Mouse (Mus musculus) CD4-positive naive resting alpha-beta T cell, adult 57 days (primary cell): ENCODE results near the gene Stk25. TPM values are rescaled to one million over a fixed set of nuclear protein-coding genes. Genes with fewer than 3 reads are reported as not detected.

Experiments used
- total RNA-seq: library from RNA; stranded (reverse); gene quantifications from one replicate; pipeline ENCODE4 v1.2.4, GENCODE M21; 2023

Stk25 gene
- total RNA-seq = 113 TPM

DNA sequence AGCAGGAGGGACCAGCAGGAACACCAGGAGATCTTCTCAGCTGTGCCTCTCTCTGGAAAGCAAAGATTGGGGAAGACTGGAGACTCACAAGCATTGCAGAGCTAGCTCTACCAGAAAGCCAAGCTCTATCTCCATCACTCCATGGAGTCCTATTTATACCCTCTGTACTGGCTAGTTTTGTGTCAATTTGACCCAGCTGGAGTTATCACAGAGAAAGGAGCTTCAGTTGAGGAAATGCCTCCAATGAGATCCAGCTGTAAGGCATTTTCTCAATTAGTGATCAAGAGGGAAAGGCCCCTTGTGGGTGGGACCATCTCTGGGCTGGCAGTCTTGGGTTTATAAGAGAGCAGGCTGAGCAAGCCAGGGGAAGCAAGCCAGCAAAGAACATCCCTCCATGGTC is at the start of gene Stk25:
Stk25 (minus strand) TSS at position 101 of the 400 bp plus-strand sequence.

GRCm38 (mm10) chr1:93685401-93686244 is 27.2 kb upstream of the Stk25 start, which contains the start of gene Bok:
Gene Bok, plus strand, starts transcription at chr1:93685660.

Other genes with a start within 250 kb of the Stk25 start
- 112 TPM for gene Hdlbp, start 179.8 kb downstream of the Stk25 start, total RNA-seq
- gene Farp2, start 146.6 kb downstream of the Stk25 start, total RNA-seq = 6.1 TPM
- gene Bok, start 27.0 kb upstream of the Stk25 start, total RNA-seq = 0.53 TPM
- 97.7 TPM for gene Atg4b, start 92.8 kb upstream of the Stk25 start, total RNA-seq
- 22.7 TPM for gene Thap4, start 96.2 kb upstream of the Stk25 start, total RNA-seq
- 59.8 TPM for gene Dtymk, start 143.3 kb upstream of the Stk25 start, total RNA-seq
- gene Ing5, start 145.3 kb upstream of the Stk25 start, total RNA-seq = 32.4 TPM
- gene D2hgdh, start 166.2 kb upstream of the Stk25 start, total RNA-seq = 48.4 TPM
- gene Gal3st2, start 202.6 kb upstream of the Stk25 start, total RNA-seq = not detected